ENCODE assay signal across 8 mouse cellular contexts in genomic region chr4:62344000-62344399, GRCm38 (mm10). TPM values are rescaled to one million over a fixed set of nuclear protein-coding genes. Genes with fewer than 3 reads are reported as not detected.
DNase-seq lines count a peak whose midpoint lies in the region; ATAC-seq lines count a peak whose summit lies in the region.

No protein-coding gene starts in this region.

- peak; percentile 48 for DNase-seq in heart, adult 8-10 months (ENCODE audit: low spot score)
- DNase-seq in heart, postnatal 25 days (ENCODE audit: low spot score), result no peak
- peak; percentile 52 for DNase-seq in 3T3-L1 (ENCODE audit: low read depth, low spot score)
- DNase-seq in ES-CJ7 (ENCODE audit: low read depth, low spot score), result peak; percentile 18
- DNase-seq in Muller cell, postnatal 12 days (ENCODE audit: inconsistent ontology term), result no peak
- DNase-seq in layer of hippocampus, postnatal 10 days (ENCODE audit: low spot score in 2 of 2), result no peak

- H3K27ac ChIP-seq in midbrain, embryonic 16.5 days (ENCODE audit: low read length), result no peak overlapping the region

- no peaks in the 10 kb centered on the region for H3K27me3 ChIP-seq in midbrain, embryonic 16.5 days (ENCODE audit: control insufficient read depth, insufficient read depth, low read depth, low read length)

- H3K4me3 ChIP-seq in midbrain, embryonic 16.5 days (ENCODE audit: low read depth, low read length), result no peak overlapping the region

- intact Hi-C loops in heart, postnatal 25 days (cut with DNase I), result loop anchor here (10.0 kb wide), 1 partner anchor 61 kb away; the partner anchor contains the start of genes Cdc26 and Prpf4

- peak; percentile 43 for ATAC-seq in inflammation-experienced regulatory T-cells, adult 6 months
- ATAC-seq in midbrain, embryonic 16.5 days, result no peak

- H3K9ac ChIP-seq in midbrain, embryonic 16.5 days (ENCODE audit: low read depth, low read length), result no peak overlapping the region

- no peaks in the 10 kb centered on the region for H3K4me1 ChIP-seq in midbrain, embryonic 16.5 days (ENCODE audit: control insufficient read depth, insufficient read depth, low read length)

- WGBS in midbrain, embryonic 16.5 days, result 96% methylated on average over 1 of the region's 1 CpGs

- peaks cover 14% of the 10 kb centered on the region for H3K36me3 ChIP-seq in midbrain, embryonic 16.5 days (ENCODE audit: control insufficient read depth, insufficient read depth, low read length)

- no peak overlapping the region for H3K4me2 ChIP-seq in midbrain, embryonic 16.5 days (ENCODE audit: low read length)

- no peaks in the 10 kb centered on the region for H3K9me3 ChIP-seq in midbrain, embryonic 16.5 days (replicated peaks; ENCODE audit: control insufficient read depth, low read length, poor library complexity, severe bottlenecking)

RNA-seq across cellular contexts. Expression of gene Fkbp15, which starts 16.3 kb away (rescaled TPM):
- total RNA-seq in heart, adult 8-10 months (2022), result 10 to 100 TPM; 18.1 to 22.2 (median 20.3) TPM
- total RNA-seq in heart, postnatal 25 days (2021), result 10 to 100 TPM; 17.9 to 18.7 TPM
- polyA plus RNA-seq in inflammation-experienced regulatory T-cells, adult 6 months (2017; shearing (Covaris generic)), result 10 to 100 TPM; 32.4 to 50.1 (median 47.2) TPM
- total RNA-seq in layer of hippocampus, postnatal 10 days (2021), result 10 to 100 TPM; 42.8 to 43.6 TPM
- polyA plus RNA-seq in midbrain, embryonic 16.5 days (2015; fragmentation: Nextera tagmentation; extraction: Ambion mirVana), result 21.4 and 21.9 TPM in 2 replicates

RNA-seq across cellular contexts. Expression of gene Slc31a1, which starts 16.5 kb away (rescaled TPM):
- total RNA-seq in heart, adult 8-10 months (2022), result 10 to 100 TPM; 14.2 to 18.2 (median 15.2) TPM
- 10 to 100 TPM; 22.0 to 22.8 TPM for total RNA-seq in heart, postnatal 25 days (2021)
- 10 to 100 TPM in 1 of 3 experiments, 1 to 10 TPM in 2; 6.4 to 12.8 (median 9.3) TPM for polyA plus RNA-seq in inflammation-experienced regulatory T-cells, adult 6 months (2017; shearing (Covaris generic))
- total RNA-seq in layer of hippocampus, postnatal 10 days (2021), result 10 to 100 TPM; 35.0 to 35.2 TPM
- 36.8 and 37.7 TPM in 2 replicates for polyA plus RNA-seq in midbrain, embryonic 16.5 days (2015; fragmentation: Nextera tagmentation; extraction: Ambion mirVana)

Comparison
In these comparisons a context has a peak if more than half of its experiments do, and no peak if none do; other contexts are left out.
1. DNase-seq: peak in heart, adult 8-10 months (single experiment), 3T3-L1 (single experiment) and ES-CJ7 (single experiment); none in heart, postnatal 25 days (single experiment), Muller cell, postnatal 12 days (single experiment) and layer of hippocampus, postnatal 10 days (0 of 2).